ENCODE assay signal across 19 mouse cellular contexts in the genomic region with DNA sequence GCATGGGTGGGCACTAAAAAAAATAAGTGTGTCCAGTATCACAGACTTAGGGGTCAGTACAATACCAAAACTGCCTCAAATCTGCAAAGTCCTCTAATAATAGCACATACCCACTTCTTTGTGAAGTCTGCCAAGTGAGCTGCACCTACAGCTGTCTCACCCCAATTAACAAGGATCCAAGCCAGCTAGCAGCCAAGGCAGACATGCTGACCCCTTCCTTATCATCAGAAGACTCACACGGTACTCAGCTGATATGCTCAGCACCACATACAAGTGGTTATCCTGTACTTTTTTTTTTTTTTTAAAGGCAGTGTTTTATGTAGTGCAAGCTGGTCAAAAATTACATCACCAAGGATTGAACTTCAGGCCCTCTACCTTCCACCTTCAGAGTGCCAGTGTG. TPM values are rescaled to one million over a fixed set of nuclear protein-coding genes. Genes with fewer than 3 reads are reported as not detected.
DNase-seq lines count a peak whose midpoint lies in the region; ATAC-seq and TF ChIP-seq lines count a peak whose summit lies in the region.
"Had no signal": no experiment of that assay in that cellular context is flagged by ENCODE, and none has a peak within 500 bp of the region (broad histone marks: within the 10 kb centered on the region; RNA-seq: fewer than 3 reads in every experiment).

No protein-coding gene starts in this region.

- H3K4me1 ChIP-seq in heart, embryonic 16.5 days (ENCODE audit: control insufficient read depth, insufficient read depth, low read length), result peaks cover 6% of the 10 kb centered on the region
- H3K4me1 ChIP-seq in heart, embryonic 12.5 days (replicated peaks), result peaks cover 7% of the 10 kb centered on the region
- H3K4me1 ChIP-seq in stomach, embryonic 14.5 days (ENCODE audit: control insufficient read depth, insufficient read depth, low read length), result no peaks in the 10 kb centered on the region
- no peaks in the 10 kb centered on the region for H3K4me1 ChIP-seq in stomach, postnatal 0 days (replicated peaks; ENCODE audit: control insufficient read depth, insufficient read depth)
- peaks cover 31% of the 10 kb centered on the region for H3K4me1 ChIP-seq in liver, embryonic 12.5 days
- H3K4me1 ChIP-seq in forebrain, embryonic 12.5 days, result peaks cover 2% of the 10 kb centered on the region
- H3K4me1 ChIP-seq: hindbrain, embryonic 15.5 days; neural tube, embryonic 12.5 days had no signal

- TF ChIP-seq EP300 in stomach, postnatal 0 days (optimal IDR thresholded peaks at IDR 0.05), result no peak

- DNase-seq in stomach, postnatal 0 days (ENCODE audit: low spot score), result no peak
- no peak for DNase-seq in right cerebral cortex, postnatal 10 days (ENCODE audit: low spot score in 2 of 2)
- DNase-seq: cerebellum, adult 11-12 months; cerebellum, postnatal 36 days; heart, postnatal 10 days; lung, postnatal 14 days; right cerebral cortex, postnatal 25 days; thymus, postnatal 25 days had no signal

- H3K9me3 ChIP-seq in heart, embryonic 16.5 days (replicated peaks; ENCODE audit: control insufficient read depth, low read length), result no peaks in the 10 kb centered on the region
- H3K9me3 ChIP-seq in heart, embryonic 12.5 days (replicated peaks), result peaks cover 4% of the 10 kb centered on the region; the same call in 1 of the 2 replicates
- no peaks in the 10 kb centered on the region for H3K9me3 ChIP-seq in stomach, embryonic 14.5 days (ENCODE audit: control insufficient read depth, low read depth, low read length)
- no peaks in the 10 kb centered on the region for H3K9me3 ChIP-seq in stomach, postnatal 0 days (ENCODE audit: control insufficient read depth, low read length)
- 0 out of 2 replicates have a peak, but pooled peaks cover 4% of the 10 kb centered on the region for H3K9me3 ChIP-seq in liver, embryonic 12.5 days (replicated peaks)
- H3K9me3 ChIP-seq in forebrain, embryonic 12.5 days, result no peaks in the 10 kb centered on the region
- H3K9me3 ChIP-seq: G1E; hindbrain, embryonic 15.5 days; midbrain, embryonic 10.5 days; neural tube, embryonic 12.5 days had no signal

- 13% methylated on average over 1 of the region's 1 CpGs for WGBS in heart, embryonic 16.5 days
- WGBS in heart, embryonic 12.5 days, result 5% methylated on average over 1 of the region's 1 CpGs
- 30% methylated on average over 1 of the region's 1 CpGs for WGBS in stomach, embryonic 14.5 days
- WGBS in stomach, postnatal 0 days, result 33% methylated on average over 1 of the region's 1 CpGs
- 6% methylated on average over 1 of the region's 1 CpGs for WGBS in liver, embryonic 12.5 days (ENCODE audit: insufficient replicate concordance)
- WGBS in forebrain, embryonic 12.5 days, result 91% methylated on average over 1 of the region's 1 CpGs

- H3K4me3 ChIP-seq in heart, embryonic 16.5 days (ENCODE audit: low read length), result no peak overlapping the region
- no peak overlapping the region for H3K4me3 ChIP-seq in heart, embryonic 12.5 days
- H3K4me3 ChIP-seq in stomach, embryonic 14.5 days (ENCODE audit: low read depth, low read length), result no peak overlapping the region
- no peak overlapping the region for H3K4me3 ChIP-seq in stomach, postnatal 0 days (ENCODE audit: low read depth, low read length)
- no peak overlapping the region for H3K4me3 ChIP-seq in liver, embryonic 12.5 days
- H3K4me3 ChIP-seq in myocyte, result no peak overlapping the region
- H3K4me3 ChIP-seq in forebrain, embryonic 12.5 days (replicated peaks), result no peak overlapping the region
- H3K4me3 ChIP-seq: embryonic facial prominence, embryonic 12.5 days; hindbrain, embryonic 15.5 days; midbrain, embryonic 10.5 days; neural tube, embryonic 12.5 days had no signal

- peaks cover 28% of the 10 kb centered on the region for H3K36me3 ChIP-seq in heart, embryonic 16.5 days (ENCODE audit: control insufficient read depth, insufficient read depth)
- H3K36me3 ChIP-seq in heart, embryonic 12.5 days, result peaks cover 36% of the 10 kb centered on the region
- peaks cover 24% of the 10 kb centered on the region for H3K36me3 ChIP-seq in stomach, embryonic 14.5 days (ENCODE audit: control insufficient read depth, insufficient read depth, low read length)
- H3K36me3 ChIP-seq in stomach, postnatal 0 days (ENCODE audit: control insufficient read depth, insufficient read depth, low read length), result peaks cover 11% of the 10 kb centered on the region
- H3K36me3 ChIP-seq in liver, embryonic 12.5 days, result peaks cover 40% of the 10 kb centered on the region
- peaks cover 59% of the 10 kb centered on the region for H3K36me3 ChIP-seq in myocyte (ENCODE audit: control insufficient read depth, insufficient read depth)
- H3K36me3 ChIP-seq in forebrain, embryonic 12.5 days (replicated peaks), result peaks cover 36% of the 10 kb centered on the region

- H3K27me3 ChIP-seq in heart, embryonic 16.5 days (ENCODE audit: control insufficient read depth, insufficient read depth, low read length), result no peaks in the 10 kb centered on the region
- no peaks in the 10 kb centered on the region for H3K27me3 ChIP-seq in heart, embryonic 12.5 days (replicated peaks)
- no peaks in the 10 kb centered on the region for H3K27me3 ChIP-seq in stomach, embryonic 14.5 days (ENCODE audit: control insufficient read depth, insufficient read depth, low read length)
- no peaks in the 10 kb centered on the region for H3K27me3 ChIP-seq in stomach, postnatal 0 days (ENCODE audit: control insufficient read depth, insufficient read depth, low read length)
- H3K27me3 ChIP-seq in liver, embryonic 12.5 days (replicated peaks), result no peaks in the 10 kb centered on the region
- no peaks in the 10 kb centered on the region for H3K27me3 ChIP-seq in myocyte (ENCODE audit: control insufficient read depth, insufficient read depth, insufficient read length)
- no peaks in the 10 kb centered on the region for H3K27me3 ChIP-seq in forebrain, embryonic 12.5 days
- H3K27me3 ChIP-seq: embryonic facial prominence, embryonic 12.5 days; hindbrain, embryonic 15.5 days; neural tube, embryonic 12.5 days had no signal

- no peak for TF ChIP-seq CTCF in stomach, postnatal 0 days (IDR thresholded peaks at IDR 0.05; ENCODE audit: low read depth)

- H3K9ac ChIP-seq in heart, embryonic 16.5 days (ENCODE audit: low read length), result no peak overlapping the region
- H3K9ac ChIP-seq in heart, embryonic 12.5 days, result no peak overlapping the region
- no peak overlapping the region for H3K9ac ChIP-seq in stomach, embryonic 14.5 days (replicated peaks; ENCODE audit: low read depth, low read length)
- no peak overlapping the region for H3K9ac ChIP-seq in stomach, postnatal 0 days (ENCODE audit: low read length)
- H3K9ac ChIP-seq in liver, embryonic 12.5 days, result no peak overlapping the region
- no peak overlapping the region for H3K9ac ChIP-seq in forebrain, embryonic 12.5 days
- H3K9ac ChIP-seq: embryonic facial prominence, embryonic 12.5 days; hindbrain, embryonic 15.5 days; neural tube, embryonic 12.5 days had no signal

- no peak for ATAC-seq in heart, embryonic 16.5 days (replicated peaks; ENCODE audit: extremely low read depth, insufficient read depth, low FRiP score)
- ATAC-seq in heart, embryonic 12.5 days (ENCODE audit: insufficient number of reproducible peaks, low FRiP score), result no peak
- 0 out of 2 replicates have a peak, but pooled peaks have one; percentile 10 for ATAC-seq in stomach, embryonic 14.5 days (ENCODE audit: insufficient number of reproducible peaks, insufficient read depth, low FRiP score, low read depth)
- ATAC-seq in stomach, postnatal 0 days (ENCODE audit: low FRiP score, low TSS enrichment), result no peak
- ATAC-seq in liver, embryonic 12.5 days, result peak; percentile 78
- no peak for ATAC-seq in forebrain, embryonic 12.5 days (ENCODE audit: low FRiP score)

- peaks cover 25% of the 10 kb centered on the region for H3K79me2 ChIP-seq in myocyte (ENCODE audit: control insufficient read depth, insufficient read depth)

- TF ChIP-seq POLR2A in myocyte (IDR thresholded peaks at IDR 0.05; ENCODE audit: insufficient read length, low read depth), result no peak

- H3K4me2 ChIP-seq in heart, embryonic 16.5 days (ENCODE audit: low read depth, low read length), result no peak overlapping the region
- no peak overlapping the region for H3K4me2 ChIP-seq in heart, embryonic 12.5 days
- H3K4me2 ChIP-seq in stomach, embryonic 14.5 days (replicated peaks; ENCODE audit: low read depth, low read length), result no peak overlapping the region
- H3K4me2 ChIP-seq in stomach, postnatal 0 days (replicated peaks; ENCODE audit: low read depth), result no peak overlapping the region
- peak overlapping the region; percentile 13; the same call in 1 of the 2 replicates for H3K4me2 ChIP-seq in liver, embryonic 12.5 days
- H3K4me2 ChIP-seq in myocyte (ENCODE audit: low read depth), result peak overlapping the region; percentile 56
- no peak overlapping the region for H3K4me2 ChIP-seq in forebrain, embryonic 12.5 days
- H3K4me2 ChIP-seq: embryonic facial prominence, embryonic 12.5 days; hindbrain, embryonic 15.5 days; neural tube, embryonic 12.5 days had no signal

- peak overlapping the region; percentile 27; the same call in 1 of the 2 replicates for H3K27ac ChIP-seq in heart, embryonic 16.5 days (ENCODE audit: low read length)
- H3K27ac ChIP-seq in heart, embryonic 12.5 days (ENCODE audit: poor library complexity, severe bottlenecking), result no peak overlapping the region
- no peak overlapping the region for H3K27ac ChIP-seq in stomach, embryonic 14.5 days (ENCODE audit: low read length)
- no peak overlapping the region for H3K27ac ChIP-seq in stomach, postnatal 0 days (replicated peaks)
- H3K27ac ChIP-seq in liver, embryonic 12.5 days, result no peak overlapping the region
- H3K27ac ChIP-seq in forebrain, embryonic 12.5 days, result no peak overlapping the region
- H3K27ac ChIP-seq: embryonic facial prominence, embryonic 12.5 days; hindbrain, embryonic 15.5 days; midbrain, embryonic 10.5 days; neural tube, embryonic 12.5 days had no signal

- H3ac ChIP-seq in myocyte (ENCODE audit: control insufficient read depth, insufficient read length), result no peak overlapping the region

RNA-seq across cellular contexts. Expression of gene Sync, which starts 16.9 kb away (rescaled TPM):
- 1.8 and 1.9 TPM in 2 replicates for polyA plus RNA-seq in heart, embryonic 16.5 days (2015; fragmentation: Nextera tagmentation; extraction: Ambion mirVana)
- 1.1 and 1.3 TPM in 2 replicates for polyA plus RNA-seq in heart, embryonic 12.5 days (2016; fragmentation: Nextera tagmentation; extraction: Ambion mirVana)
- 1.7 and 1.9 TPM in 2 replicates for polyA plus RNA-seq in stomach, embryonic 14.5 days (2014; fragmentation: Nextera tagmentation; extraction: Ambion mirVana)
- polyA plus RNA-seq in stomach, postnatal 0 days (2015; fragmentation: Nextera tagmentation; extraction: Ambion mirVana), result 2.9 and 3.2 TPM in 2 replicates
- polyA plus RNA-seq in liver, embryonic 12.5 days (2016; fragmentation: Nextera tagmentation; extraction: Ambion mirVana), result 0.13 and 0.24 TPM in 2 replicates
- polyA plus RNA-seq in myocyte (2012; fragmentation: generic; extraction: Trizol), result 51.1 TPM
- polyA plus RNA-seq in forebrain, embryonic 12.5 days (2016; fragmentation: Nextera tagmentation; extraction: Ambion mirVana), result 0.29 and 0.40 TPM in 2 replicates

RNA-seq across cellular contexts. Expression of gene Rbbp4, which starts 30.9 kb away (rescaled TPM):
- 259 and 291 TPM in 2 replicates for polyA plus RNA-seq in heart, embryonic 16.5 days (2015; fragmentation: Nextera tagmentation; extraction: Ambion mirVana)
- polyA plus RNA-seq in heart, embryonic 12.5 days (2016; fragmentation: Nextera tagmentation; extraction: Ambion mirVana), result 342 TPM in 2 replicates
- polyA plus RNA-seq in stomach, embryonic 14.5 days (2014; fragmentation: Nextera tagmentation; extraction: Ambion mirVana), result 329 and 348 TPM in 2 replicates
- polyA plus RNA-seq in stomach, postnatal 0 days (2015; fragmentation: Nextera tagmentation; extraction: Ambion mirVana), result 149 and 153 TPM in 2 replicates
- 292 and 306 TPM in 2 replicates for polyA plus RNA-seq in liver, embryonic 12.5 days (2016; fragmentation: Nextera tagmentation; extraction: Ambion mirVana)
- 137 TPM for polyA plus RNA-seq in myocyte (2012; fragmentation: generic; extraction: Trizol)
- 525 and 575 TPM in 2 replicates for polyA plus RNA-seq in forebrain, embryonic 12.5 days (2016; fragmentation: Nextera tagmentation; extraction: Ambion mirVana)

RNA-seq across cellular contexts. Expression of gene Zbtb8os, which starts 31.2 kb away (rescaled TPM):
- 36.9 and 41.7 TPM in 2 replicates for polyA plus RNA-seq in heart, embryonic 16.5 days (2015; fragmentation: Nextera tagmentation; extraction: Ambion mirVana)
- polyA plus RNA-seq in heart, embryonic 12.5 days (2016; fragmentation: Nextera tagmentation; extraction: Ambion mirVana), result 46.7 and 51.1 TPM in 2 replicates
- 46.7 and 52.2 TPM in 2 replicates for polyA plus RNA-seq in stomach, embryonic 14.5 days (2014; fragmentation: Nextera tagmentation; extraction: Ambion mirVana)
- polyA plus RNA-seq in stomach, postnatal 0 days (2015; fragmentation: Nextera tagmentation; extraction: Ambion mirVana), result 41.7 and 42.5 TPM in 2 replicates
- 31.1 and 38.9 TPM in 2 replicates for polyA plus RNA-seq in liver, embryonic 12.5 days (2016; fragmentation: Nextera tagmentation; extraction: Ambion mirVana)
- 34.5 TPM for polyA plus RNA-seq in myocyte (2012; fragmentation: generic; extraction: Trizol)
- 35.2 and 36.2 TPM in 2 replicates for polyA plus RNA-seq in forebrain, embryonic 12.5 days (2016; fragmentation: Nextera tagmentation; extraction: Ambion mirVana)

RNA-seq across cellular contexts. Expression of gene C77080, which starts 43.1 kb away (rescaled TPM):
- 2.2 and 2.3 TPM in 2 replicates for polyA plus RNA-seq in heart, embryonic 16.5 days (2015; fragmentation: Nextera tagmentation; extraction: Ambion mirVana)
- 1.2 and 1.6 TPM in 2 replicates for polyA plus RNA-seq in heart, embryonic 12.5 days (2016; fragmentation: Nextera tagmentation; extraction: Ambion mirVana)
- polyA plus RNA-seq in stomach, embryonic 14.5 days (2014; fragmentation: Nextera tagmentation; extraction: Ambion mirVana), result 6.8 and 8.0 TPM in 2 replicates
- polyA plus RNA-seq in stomach, postnatal 0 days (2015; fragmentation: Nextera tagmentation; extraction: Ambion mirVana), result 9.6 and 10.3 TPM in 2 replicates
- 0.72 and 0.92 TPM in 2 replicates for polyA plus RNA-seq in liver, embryonic 12.5 days (2016; fragmentation: Nextera tagmentation; extraction: Ambion mirVana)
- polyA plus RNA-seq in myocyte (2012; fragmentation: generic; extraction: Trizol), result 25.4 TPM
- polyA plus RNA-seq in forebrain, embryonic 12.5 days (2016; fragmentation: Nextera tagmentation; extraction: Ambion mirVana), result 4.4 and 4.7 TPM in 2 replicates

Comparison
In these comparisons a context has a peak if more than half of its experiments do, and no peak if none do; other contexts are left out.
1. ATAC-seq: peak in stomach, embryonic 14.5 days (single experiment) and liver, embryonic 12.5 days (single experiment); none in heart, embryonic 16.5 days (single experiment), heart, embryonic 12.5 days (single experiment), stomach, postnatal 0 days (single experiment) and forebrain, embryonic 12.5 days (single experiment).
2. H3K4me2 ChIP-seq: peak in liver, embryonic 12.5 days (single experiment) and myocyte (single experiment); none in heart, embryonic 16.5 days (single experiment), heart, embryonic 12.5 days (single experiment), stomach, embryonic 14.5 days (single experiment), stomach, postnatal 0 days (single experiment) and forebrain, embryonic 12.5 days (single experiment).
3. RNA of gene Sync, which starts 16.9 kb away (polyA plus RNA-seq): 51.1 TPM in myocyte (single experiment); 2.9 to 3.2 TPM in stomach, postnatal 0 days, 1.8 to 1.9 TPM in heart, embryonic 16.5 days, 1.7 to 1.9 TPM in stomach, embryonic 14.5 days, 1.1 to 1.3 TPM in heart, embryonic 12.5 days, 0.29 to 0.40 TPM in forebrain, embryonic 12.5 days and 0.13 to 0.24 TPM in liver, embryonic 12.5 days; every median in the first group is over 10 times any median in the second.